Mouse (Mus musculus) C2C12 (cell line): ENCODE results near the gene Nectin3. TPM values are rescaled to one million over a fixed set of nuclear protein-coding genes. Genes with fewer than 3 reads are reported as not detected.

Source experiments
- H3K27me3 ChIP-seq: one replicate; pipeline ENCODE4 v1.6.1; 2011; ENCODE audit not compliant: control insufficient read depth, insufficient read depth, insufficient read length
- H3K36me3 ChIP-seq: one replicate; pipeline ENCODE4 v1.6.1; 2011; ENCODE audit not compliant: control insufficient read depth, insufficient read depth
- H3K4me3 ChIP-seq: one replicate; pipeline ENCODE4 v1.5.1; 2011; ENCODE audit warnings: mild to moderate bottlenecking, control low read depth; ENCODE audit not compliant: poor library complexity, insufficient read depth, severe bottlenecking
- H3K79me2 ChIP-seq: one replicate; pipeline ENCODE4 v1.6.1; 2011; ENCODE audit not compliant: control insufficient read depth, insufficient read depth
- H3K79me3 ChIP-seq: one replicate; pipeline ENCODE4 v1.6.1; 2011; ENCODE audit warnings: low read depth, control low read depth
- H3ac ChIP-seq: one replicate; pipeline ENCODE3; 2011; ENCODE audit warnings: low read depth; ENCODE audit not compliant: control insufficient read depth, insufficient read length
- CEBPB ChIP-seq: IDR thresholded peaks from one replicate; pipeline ENCODE4 v1.6.1; 2011; ENCODE audit warnings: low read depth, mild to moderate bottlenecking, control low read depth, moderate library complexity
- CTCF ChIP-seq: IDR thresholded peaks from one replicate; pipeline ENCODE4 v1.5.1; 2011; ENCODE audit not compliant: control insufficient read depth, insufficient read depth, insufficient read length
- FOSL1 ChIP-seq: IDR thresholded peaks from one replicate; pipeline ENCODE4 v1.8.0; 2011; ENCODE audit warnings: mild to moderate bottlenecking, low read length; ENCODE audit not compliant: poor library complexity, insufficient read depth, severe bottlenecking
- MAX ChIP-seq: IDR thresholded peaks from one replicate; pipeline ENCODE4 v1.6.1; 2011; ENCODE audit warnings: mild to moderate bottlenecking, control low read depth
- MYOD1 ChIP-seq: IDR thresholded peaks from one replicate; pipeline ENCODE4 v1.6.1; 2011; ENCODE audit warnings: low read depth; ENCODE audit not compliant: control insufficient read depth, insufficient read length
- MYOG ChIP-seq: IDR thresholded peaks from one replicate; pipeline ENCODE4 v1.6.1; 2011; ENCODE audit not compliant: control insufficient read depth, insufficient read length; ENCODE audit errors: extremely low read depth
- USF1 ChIP-seq: IDR thresholded peaks from one replicate; pipeline ENCODE4 v1.6.1; 2011; ENCODE audit warnings: low read depth, mild to moderate bottlenecking, control low read depth, moderate library complexity
- polyA plus RNA-seq: library from polyadenylated mRNA; unstranded; fragments of >200 nt; fragmentation: generic; extraction: Trizol; gene quantifications from one replicate; pipeline ENCODE4 v1.2.1, GENCODE M21; 2012; ENCODE audit warnings: missing spikeins

Nectin3 gene
- polyA plus RNA-seq, 1 experiment, result 12.4 TPM

GRCm38 (mm10) chr16:46407997-46408396 is 90.3 kb downstream of the Nectin3 start:
- H3ac ChIP-seq, result no peak overlapping the region
- TF ChIP-seq USF1 (no peak), FOSL1 (no peak), MAX (no peak), MYOD1 (no peak), CTCF (no peak), CEBPB (no peak), MYOG (no peak)
- H3K79me2 ChIP-seq, result no peaks in the 10 kb centered on the region
- H3K27me3 ChIP-seq, result no peaks in the 10 kb centered on the region
- no peaks in the 10 kb centered on the region for H3K79me3 ChIP-seq
- no peak overlapping the region for H3K4me3 ChIP-seq
- no peaks in the 10 kb centered on the region for H3K36me3 ChIP-seq

GRCm38 (mm10) chr16:46406844-46407639 is 91.3 kb downstream of the Nectin3 start:
- Histone ChIP-seq H3K36me3 (no peaks in the 10 kb centered on the region), H3K27me3 (no peaks in the 10 kb centered on the region), H3K79me2 (no peaks in the 10 kb centered on the region), H3ac (no peak overlapping the region), H3K79me3 (no peaks in the 10 kb centered on the region), H3K4me3 (no peak overlapping the region)
- no peak for TF ChIP-seq MAX
- TF ChIP-seq CTCF, result no peak
- TF ChIP-seq MYOG, result no peak
- no peak for TF ChIP-seq USF1
- TF ChIP-seq FOSL1, result no peak
- no peak for TF ChIP-seq MYOD1
- no peak for TF ChIP-seq CEBPB

- Histone ChIP-seq H3K79me2 (no peaks in the 10 kb centered on the region), H3K27me3 (no peaks in the 10 kb centered on the region), H3K4me3 (no peak overlapping the region), H3ac (no peak overlapping the region), H3K79me3 (no peaks in the 10 kb centered on the region), H3K36me3 (no peaks in the 10 kb centered on the region)
- TF ChIP-seq USF1 (no peak), MYOD1 (no peak), MAX (no peak), FOSL1 (no peak)
Measured at GRCm38 (mm10) chr16:46397945-46398344, 100.4 kb downstream of the Nectin3 start.

GRCm38 (mm10) chr16:46389415-46390033 is 108.8 kb downstream of the Nectin3 start:
- TF ChIP-seq CTCF (no peak), USF1 (no peak), MYOG (no peak), MAX (no peak), MYOD1 (no peak), FOSL1 (no peak), CEBPB (no peak)

GRCm38 (mm10) chr16:46388527-46389414 is 109.6 kb downstream of the Nectin3 start:
- H3K27me3 ChIP-seq, result no peaks in the 10 kb centered on the region
- H3K79me3 ChIP-seq, result no peaks in the 10 kb centered on the region
- no peaks in the 10 kb centered on the region for H3K36me3 ChIP-seq
- no peak overlapping the region for H3ac ChIP-seq
- no peaks in the 10 kb centered on the region for H3K79me2 ChIP-seq
- TF ChIP-seq CEBPB, result no peak
- TF ChIP-seq USF1, result no peak
- TF ChIP-seq MYOD1, result no peak
- no peak for TF ChIP-seq MYOG
- TF ChIP-seq CTCF, result no peak
- TF ChIP-seq FOSL1, result no peak
- TF ChIP-seq MAX, result no peak
- no peak overlapping the region for H3K4me3 ChIP-seq

More at GRCm38 (mm10) chr16:46389415-46390033, 108.8 kb downstream of the Nectin3 start:
- no peak overlapping the region for H3ac ChIP-seq
- no peak overlapping the region for H3K4me3 ChIP-seq
- no peaks in the 10 kb centered on the region for H3K79me2 ChIP-seq
- H3K79me3 ChIP-seq, result no peaks in the 10 kb centered on the region
- no peaks in the 10 kb centered on the region for H3K36me3 ChIP-seq
- no peaks in the 10 kb centered on the region for H3K27me3 ChIP-seq
